Comparison of ENCODE assay signal across 28 mouse cellular contexts in the genomic region with DNA sequence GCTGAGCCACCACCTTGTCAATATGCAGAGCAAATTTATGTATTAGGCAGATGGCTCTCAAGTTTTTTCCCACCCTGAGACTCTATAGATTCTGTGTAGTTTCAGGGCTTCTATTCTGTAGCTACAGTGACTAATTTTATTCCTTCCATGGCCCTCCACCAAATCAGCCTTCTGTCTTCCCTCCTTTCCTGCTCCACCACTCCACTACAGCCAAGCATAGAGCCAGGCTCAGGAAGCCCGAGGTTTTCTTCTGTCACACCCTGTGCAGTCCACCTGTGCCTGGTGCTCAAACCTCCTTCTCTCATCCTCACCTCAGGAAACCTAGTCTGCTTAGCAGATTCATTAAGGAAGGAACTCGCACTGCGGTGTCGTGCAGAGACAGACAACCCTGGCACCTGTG. TPM values are rescaled to one million over a fixed set of nuclear protein-coding genes. Genes with fewer than 3 reads are reported as not detected.
DNase-seq lines count a peak whose midpoint lies in the region; ATAC-seq and TF ChIP-seq lines count a peak whose summit lies in the region.
"Had no signal": no experiment of that assay in that cellular context is flagged by ENCODE, and none has a peak within 500 bp of the region (broad histone marks: within the 10 kb centered on the region; RNA-seq: fewer than 3 reads in every experiment).

No protein-coding gene starts in this region.

- no peak for TF ChIP-seq EP300 in heart, postnatal 0 days (IDR thresholded peaks at IDR 0.05; ENCODE audit: low read depth)

- DNase-seq in forebrain, embryonic 11.5 days (ENCODE audit: low spot score), result no peak
- DNase-seq in heart, postnatal 0 days (ENCODE audit: low spot score), result no peak
- DNase-seq in heart, postnatal 36 days, result no peak
- peak; percentile 19 for DNase-seq in thymus, postnatal 4 days
- DNase-seq in thymus, postnatal 25 days, result no peak
- DNase-seq: adrenal gland, adult 2 months; adrenal gland, postnatal 14 days; cerebellum, adult 11-12 months; cerebellum, adult 8-10 months; cerebellum, postnatal 10 days; cerebellum, postnatal 36 days; embryo, embryonic 11 days; gastrocnemius, adult 2 months; gastrocnemius, postnatal 14 days; heart, adult 11 months; kidney, adult 11 months had no signal

- peak; percentile 50; the same call in 1 of the 2 replicates for ATAC-seq in forebrain, embryonic 16.5 days
- no peak for ATAC-seq in forebrain, embryonic 11.5 days (replicated peaks; ENCODE audit: low FRiP score)
- no peak for ATAC-seq in heart, postnatal 0 days (ENCODE audit: insufficient read depth, low read depth)
- ATAC-seq: CD4-positive, CD25-positive, alpha-beta regulatory T cell, adult 4 months; hindbrain, embryonic 16.5 days; intestine, embryonic 15.5 days had no signal

- H3K4me2 ChIP-seq in forebrain, embryonic 16.5 days (ENCODE audit: low read length), result no peak overlapping the region
- no peak overlapping the region for H3K4me2 ChIP-seq in forebrain, embryonic 11.5 days (ENCODE audit: low read depth, low read length, severe bottlenecking)
- no peak overlapping the region for H3K4me2 ChIP-seq in heart, postnatal 0 days (ENCODE audit: low read depth, low read length)
- H3K4me2 ChIP-seq: embryonic facial prominence, embryonic 13.5 days; heart, embryonic 12.5 days; heart, embryonic 15.5 days; hindbrain, embryonic 13.5 days; intestine, embryonic 15.5 days had no signal

- no peak overlapping the region for H3K9ac ChIP-seq in forebrain, embryonic 16.5 days (replicated peaks; ENCODE audit: low read depth, low read length)
- no peak overlapping the region for H3K9ac ChIP-seq in forebrain, embryonic 11.5 days (ENCODE audit: low read length)
- no peak overlapping the region for H3K9ac ChIP-seq in heart, postnatal 0 days (replicated peaks; ENCODE audit: low read depth, low read length)
- H3K9ac ChIP-seq: embryonic facial prominence, embryonic 13.5 days; heart, embryonic 12.5 days; heart, embryonic 15.5 days; hindbrain, embryonic 13.5 days; intestine, embryonic 15.5 days had no signal

- WGBS in forebrain, embryonic 16.5 days, result 70% methylated on average over 4 of the region's 4 CpGs
- WGBS in forebrain, embryonic 11.5 days, result 71% methylated on average over 4 of the region's 4 CpGs
- 36% methylated on average over 4 of the region's 4 CpGs for WGBS in heart, postnatal 0 days

- no peak overlapping the region for H3K4me3 ChIP-seq in forebrain, embryonic 16.5 days (replicated peaks; ENCODE audit: low read length)
- H3K4me3 ChIP-seq in forebrain, embryonic 11.5 days (ENCODE audit: low read depth, low read length), result no peak overlapping the region
- H3K4me3 ChIP-seq in heart, postnatal 0 days (ENCODE audit: low read depth, low read length), result no peak overlapping the region
- H3K4me3 ChIP-seq: embryonic facial prominence, embryonic 10.5 days; embryonic facial prominence, embryonic 13.5 days; erythroblast, embryonic 14.5 days; gastrocnemius, adult 2 months; heart, embryonic 12.5 days; heart, embryonic 15.5 days; hindbrain, embryonic 10.5 days; hindbrain, embryonic 13.5 days; intestine, embryonic 15.5 days had no signal

- peak overlapping the region; percentile 24; the same call in 1 of the 2 replicates for H3K27ac ChIP-seq in forebrain, embryonic 16.5 days (ENCODE audit: low read length)
- no peak overlapping the region for H3K27ac ChIP-seq in forebrain, embryonic 11.5 days (ENCODE audit: low read depth, low read length)
- peak overlapping the region; percentile 28; the same call in 1 of the 2 replicates for H3K27ac ChIP-seq in heart, postnatal 0 days (ENCODE audit: low read depth)
- H3K27ac ChIP-seq: embryonic facial prominence, embryonic 10.5 days; embryonic facial prominence, embryonic 13.5 days; gastrocnemius, adult 2 months; heart, embryonic 15.5 days; hindbrain, embryonic 10.5 days; hindbrain, embryonic 13.5 days; intestine, embryonic 15.5 days had no signal

- no peaks in the 10 kb centered on the region for H3K9me3 ChIP-seq in forebrain, embryonic 16.5 days (ENCODE audit: control insufficient read depth, low read length)
- H3K9me3 ChIP-seq in forebrain, embryonic 11.5 days (ENCODE audit: control insufficient read depth, low read length), result no peaks in the 10 kb centered on the region
- H3K9me3 ChIP-seq in heart, postnatal 0 days (replicated peaks; ENCODE audit: control insufficient read depth, low read length), result 0 out of 2 replicates have a peak, but pooled peaks cover 5% of the 10 kb centered on the region
- H3K9me3 ChIP-seq: embryonic facial prominence, embryonic 10.5 days; embryonic facial prominence, embryonic 13.5 days; heart, embryonic 12.5 days; heart, embryonic 15.5 days; hindbrain, embryonic 10.5 days; hindbrain, embryonic 13.5 days; intestine, embryonic 15.5 days had no signal

- 0 out of 2 replicates have a peak, but pooled peaks cover 2% of the 10 kb centered on the region for H3K4me1 ChIP-seq in forebrain, embryonic 16.5 days (replicated peaks; ENCODE audit: control insufficient read depth, insufficient read depth, low read length)
- H3K4me1 ChIP-seq in forebrain, embryonic 11.5 days (replicated peaks; ENCODE audit: control insufficient read depth, insufficient read depth, low read length), result no peaks in the 10 kb centered on the region
- H3K4me1 ChIP-seq in heart, postnatal 0 days (ENCODE audit: control insufficient read depth, insufficient read depth), result peaks cover 21% of the 10 kb centered on the region
- H3K4me1 ChIP-seq: embryonic facial prominence, embryonic 10.5 days; embryonic facial prominence, embryonic 13.5 days; hindbrain, embryonic 10.5 days; hindbrain, embryonic 13.5 days; intestine, embryonic 15.5 days had no signal

- intact Hi-C loops in heart, postnatal 36 days (cut with DNase I), result no loop called here

- no peaks in the 10 kb centered on the region for H3K36me3 ChIP-seq in forebrain, embryonic 16.5 days (ENCODE audit: control insufficient read depth, insufficient read depth)
- H3K36me3 ChIP-seq in forebrain, embryonic 11.5 days (ENCODE audit: control insufficient read depth, insufficient read depth, low read length), result no peaks in the 10 kb centered on the region
- no peaks in the 10 kb centered on the region; the same call in 1 of the 2 replicates for H3K36me3 ChIP-seq in heart, postnatal 0 days (replicated peaks; ENCODE audit: control insufficient read depth, insufficient read depth, low read length)
- H3K36me3 ChIP-seq: embryonic facial prominence, embryonic 10.5 days; embryonic facial prominence, embryonic 13.5 days; hindbrain, embryonic 10.5 days; hindbrain, embryonic 13.5 days; intestine, embryonic 15.5 days had no signal

- no peaks in the 10 kb centered on the region for H3K27me3 ChIP-seq in forebrain, embryonic 16.5 days (replicated peaks; ENCODE audit: control insufficient read depth, insufficient read depth, low read length)
- no peaks in the 10 kb centered on the region for H3K27me3 ChIP-seq in forebrain, embryonic 11.5 days (ENCODE audit: control insufficient read depth, insufficient read depth, low read length)
- no peaks in the 10 kb centered on the region for H3K27me3 ChIP-seq in heart, postnatal 0 days (ENCODE audit: control insufficient read depth, insufficient read depth, low read length)
- H3K27me3 ChIP-seq: embryonic facial prominence, embryonic 13.5 days; heart, embryonic 12.5 days; heart, embryonic 15.5 days; hindbrain, embryonic 13.5 days; intestine, embryonic 15.5 days had no signal

- no peak for TF ChIP-seq CTCF in heart, postnatal 0 days (IDR thresholded peaks at IDR 0.05; ENCODE audit: low read depth)

RNA-seq across cellular contexts. Expression of a gene that starts 29.9 kb away (rescaled TPM):
- 13.7 and 15.8 TPM in 2 replicates for polyA plus RNA-seq in forebrain, embryonic 16.5 days (2015; fragmentation: Nextera tagmentation; extraction: Ambion mirVana)
- polyA plus RNA-seq in forebrain, embryonic 11.5 days (2014; fragmentation: Nextera tagmentation; extraction: Ambion mirVana), result 12.1 TPM in 2 replicates
- 8.8 and 12.4 TPM in 2 replicates for total RNA-seq in heart, postnatal 0 days (2014; rRNA removed; ENCODE audit: low replicate concordance)
- 9.9 and 11.4 TPM in 2 replicates for polyA plus RNA-seq in heart, postnatal 0 days (2015; fragmentation: Nextera tagmentation; extraction: Ambion mirVana)
- 1 to 10 TPM; 2.8 to 3.2 TPM for total RNA-seq in heart, postnatal 36 days (2021)

RNA-seq across cellular contexts. Expression of a gene that starts 51.1 kb away (rescaled TPM):
- polyA plus RNA-seq in forebrain, embryonic 16.5 days (2015; fragmentation: Nextera tagmentation; extraction: Ambion mirVana), result 7.4 and 9.8 TPM in 2 replicates
- 3.4 and 4.8 TPM in 2 replicates for polyA plus RNA-seq in forebrain, embryonic 11.5 days (2014; fragmentation: Nextera tagmentation; extraction: Ambion mirVana)
- total RNA-seq in heart, postnatal 0 days (2014; rRNA removed; ENCODE audit: low replicate concordance), result 120 and 159 TPM in 2 replicates
- 46.5 and 51.3 TPM in 2 replicates for polyA plus RNA-seq in heart, postnatal 0 days (2015; fragmentation: Nextera tagmentation; extraction: Ambion mirVana)
- total RNA-seq in heart, postnatal 36 days (2021), result 100 to 1,000 TPM; 199 to 208 TPM
- polyA plus RNA-seq: C2C12 had no signal
